Mouse (Mus musculus) frontal cortex, postnatal 25 days (tissue): ENCODE measurements around the gene Mpig6b.
"Not testable (repeated sequence)": the region's sequence is repeated elsewhere in the genome, so short reads cannot be mapped to it uniquely, and the experiment has no call there.

Experiments used
- DNase-seq, 2 experiments: peaks; one replicate each; pipeline ENCODE4 v3.0.0; 2022; ENCODE audit warnings: low spot score in 2 of 2

Gene Mpig6b

DNA sequence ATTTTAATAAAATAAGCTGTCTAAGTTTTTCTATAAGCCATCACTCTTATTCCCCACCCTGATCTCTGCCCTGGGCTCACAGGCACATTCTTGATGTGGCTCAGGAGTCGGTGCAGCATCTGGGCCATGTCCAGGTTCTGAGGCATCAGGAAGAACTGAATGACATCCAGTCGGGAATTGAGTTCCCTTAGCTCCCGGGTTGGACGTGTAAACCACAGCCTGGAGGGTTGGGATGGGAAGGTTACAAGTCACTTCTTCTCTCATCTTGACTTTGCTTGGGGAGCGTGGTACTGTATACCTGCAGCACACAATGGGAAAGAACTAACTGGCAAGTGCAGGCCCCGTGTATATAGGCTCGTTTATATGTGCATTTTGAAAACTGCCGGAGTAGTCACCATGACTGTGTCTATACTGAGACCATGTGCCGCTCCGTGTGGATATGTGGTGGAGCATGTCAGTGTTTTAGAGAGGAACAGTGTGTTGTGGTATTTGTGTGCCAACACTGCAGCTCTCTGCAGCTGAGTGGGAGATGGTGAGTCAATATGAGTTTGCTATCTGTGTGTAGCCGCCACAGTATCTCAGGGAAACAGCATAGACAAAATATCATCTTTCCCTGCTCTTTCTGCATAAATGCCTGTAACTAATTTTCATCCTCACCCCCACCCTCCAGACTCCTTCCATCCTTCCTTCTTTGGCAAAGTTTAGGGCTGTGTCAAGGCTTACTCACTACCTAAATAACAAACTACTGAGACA is 26.7 kb downstream of the Mpig6b start:
- DNase-seq = no peak

DNA sequence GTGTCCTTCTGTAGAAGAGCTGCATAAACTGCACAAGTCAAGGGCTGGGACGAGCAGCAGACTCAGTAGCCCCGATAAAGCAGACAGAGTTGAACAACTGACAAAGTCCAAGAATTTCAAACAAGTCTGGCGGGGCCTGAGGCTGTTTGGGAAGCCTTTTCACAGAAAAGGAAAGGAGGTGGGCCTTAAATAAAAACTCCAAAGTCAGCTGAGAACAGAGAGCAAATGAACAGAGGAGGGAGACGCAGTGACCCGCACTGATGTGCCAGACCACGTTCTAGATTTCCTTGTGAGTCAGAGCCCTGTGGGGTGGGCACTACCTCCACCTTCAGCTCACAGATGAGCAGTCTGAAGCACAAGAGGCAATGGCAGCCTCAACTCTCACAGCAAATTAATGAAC is 31.1 kb downstream of the Mpig6b start:
- DNase-seq = no peak

- DNase-seq = not testable (repeated sequence)
These were observed 32.3 kb downstream of the Mpig6b start for GRCm38 (mm10) chr17:35033703-35034102.

- DNase-seq = no peak
These were observed 33.6 kb downstream of the Mpig6b start for GRCm38 (mm10) chr17:35032323-35032870.

DNA sequence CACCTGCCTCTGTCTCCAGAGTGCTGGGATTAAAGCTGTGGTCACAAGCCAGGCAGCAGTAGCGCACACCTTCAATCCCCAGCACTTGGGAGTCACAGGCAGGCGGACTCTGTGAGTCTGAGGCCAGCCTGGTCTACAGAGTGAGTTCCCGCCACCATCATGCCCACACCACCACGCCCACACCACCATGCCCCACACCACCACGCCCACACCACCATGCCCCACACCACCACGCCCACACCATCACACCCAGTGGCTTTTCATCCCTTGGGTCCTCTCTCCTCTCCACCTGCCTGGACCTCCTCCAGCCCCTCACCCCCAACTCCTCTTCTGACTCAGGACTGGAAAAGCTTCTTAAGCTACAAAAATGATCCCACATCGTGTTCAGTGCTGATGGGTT is 34.1 kb downstream of the Mpig6b start:
- DNase-seq = no peak

- DNase-seq = no peak
These were observed 34.7 kb downstream of the Mpig6b start for GRCm38 (mm10) chr17:35031272-35031671.

GRCm38 (mm10) chr17:35029691-35030532 is 36.1 kb downstream of the Mpig6b start:
- no peak for DNase-seq

GRCm38 (mm10) chr17:35028315-35028714 is 37.7 kb downstream of the Mpig6b start:
- DNase-seq = no peak

GRCm38 (mm10) chr17:35027277-35028068 is 38.5 kb downstream of the Mpig6b start, which contains the start of gene Sapcd1:
Gene Sapcd1 (minus strand): TSS chr17:35028016.
- DNase-seq = no peak

GRCm38 (mm10) chr17:35026206-35026605 is 39.8 kb downstream of the Mpig6b start:
- no peak for DNase-seq

- no peak for DNase-seq
These were observed 41.1 kb downstream of the Mpig6b start for GRCm38 (mm10) chr17:35024691-35025488.

GRCm38 (mm10) chr17:35024261-35024660 is 41.7 kb downstream of the Mpig6b start:
- DNase-seq = no peak

DNA sequence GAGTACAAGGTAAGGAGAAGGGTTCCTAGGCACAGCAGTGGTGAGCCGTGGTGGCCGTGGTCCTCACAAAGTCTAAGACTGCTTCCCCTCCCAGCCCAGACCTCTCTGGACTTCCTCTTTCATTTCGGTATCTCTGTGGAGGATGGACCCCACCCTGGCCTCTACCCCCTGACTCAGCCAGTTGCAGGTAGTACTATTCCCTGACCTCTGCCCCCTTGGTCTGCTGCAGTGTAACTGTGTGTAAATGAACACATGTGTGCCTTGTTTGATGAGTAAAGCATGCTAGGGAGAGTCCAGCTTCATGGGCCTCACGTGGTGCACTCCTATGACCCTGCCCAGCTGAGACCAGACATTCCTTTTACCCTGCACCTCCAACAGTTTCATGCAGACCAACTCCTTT is 42.2 kb downstream of the Mpig6b start:
- DNase-seq = no peak

- DNase-seq = no peak
These were observed 42.8 kb downstream of the Mpig6b start for GRCm38 (mm10) chr17:35023221-35023620.

GRCm38 (mm10) chr17:35022541-35023060 is 43.4 kb downstream of the Mpig6b start:
- DNase-seq = no peak

DNA sequence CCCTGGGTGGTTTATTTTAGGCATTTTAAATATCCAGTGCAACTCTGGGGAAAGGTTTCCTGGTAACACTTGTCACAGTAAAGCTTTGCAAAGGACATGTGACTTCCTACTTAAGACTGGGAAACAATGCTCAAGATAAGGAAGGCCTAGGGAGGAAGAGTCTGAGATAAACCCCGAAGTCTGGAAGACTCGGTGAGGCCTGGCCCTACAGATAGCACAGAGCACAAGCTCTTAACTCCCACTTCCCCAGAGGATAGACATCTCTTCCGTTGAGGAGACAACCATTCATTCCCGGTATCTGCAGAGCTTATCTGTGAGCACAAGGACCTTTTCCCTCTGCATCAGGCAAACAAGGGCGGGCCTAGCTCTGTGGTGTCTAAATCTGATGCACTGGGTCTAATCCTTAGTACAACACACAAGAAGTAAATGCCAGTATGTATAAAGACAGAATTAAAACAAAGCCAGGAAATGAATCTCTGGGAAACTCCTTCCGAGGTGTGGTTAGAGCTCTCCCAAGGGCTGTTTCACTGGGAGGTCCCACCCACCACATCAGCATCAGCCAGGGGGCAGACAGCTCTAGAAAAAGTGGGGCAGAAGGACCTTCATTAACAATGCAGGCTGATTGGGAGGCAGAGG is 44.0 kb downstream of the Mpig6b start:
- no peak for DNase-seq

DNA sequence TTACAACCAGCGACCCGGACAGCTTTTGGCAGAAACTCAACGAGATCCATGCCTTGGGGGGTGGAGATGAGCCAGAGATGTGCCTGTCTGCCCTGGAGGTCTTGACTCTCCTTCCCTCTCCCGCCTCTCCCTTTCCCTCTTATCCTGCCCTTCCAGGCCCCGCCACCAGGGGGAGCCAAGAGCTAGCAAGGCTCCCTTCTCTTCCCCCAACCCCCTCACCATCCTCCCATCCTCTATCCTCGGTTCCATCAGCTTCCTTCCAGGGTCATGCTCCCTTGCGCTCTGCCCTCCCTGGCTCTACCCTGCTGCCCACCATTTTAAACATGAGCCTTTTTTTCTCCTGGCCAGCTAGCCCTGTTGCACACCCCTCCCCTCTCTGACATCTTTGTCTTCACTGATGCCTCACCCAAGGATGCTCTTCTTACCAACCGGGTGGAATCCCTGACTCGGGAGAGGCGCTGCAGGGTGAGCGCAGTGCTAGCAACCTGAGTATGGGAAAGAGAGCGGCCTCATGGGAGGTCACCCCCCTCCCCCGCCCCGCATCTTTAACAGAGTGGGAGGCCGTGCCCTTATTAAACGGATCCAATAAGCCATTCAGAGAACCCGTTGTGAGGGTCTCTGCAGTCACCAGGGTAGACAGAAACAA is 44.7 kb downstream of the Mpig6b start:
- peak; percentile 83 to 92 for DNase-seq

DNA sequence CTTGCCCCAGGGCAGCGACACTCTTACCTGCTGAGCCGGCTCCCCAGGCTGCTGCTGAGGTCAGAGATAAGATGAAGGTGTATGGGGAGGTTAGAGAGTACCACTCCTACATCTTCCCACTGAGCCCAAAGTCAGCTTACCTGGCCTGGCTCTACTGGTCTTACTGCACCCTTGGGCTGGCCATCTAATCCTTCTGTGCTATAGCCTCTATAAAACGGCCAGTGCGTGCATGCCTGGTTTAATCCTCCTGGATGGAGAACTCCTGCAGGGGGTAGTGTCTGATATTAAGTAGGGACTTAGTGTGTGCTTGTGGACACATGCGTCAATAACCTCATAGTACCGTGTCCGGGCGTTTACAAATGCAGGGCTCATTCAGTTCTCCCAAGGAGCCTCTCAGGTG is 45.4 kb downstream of the Mpig6b start:
- DNase-seq = no peak

DNA sequence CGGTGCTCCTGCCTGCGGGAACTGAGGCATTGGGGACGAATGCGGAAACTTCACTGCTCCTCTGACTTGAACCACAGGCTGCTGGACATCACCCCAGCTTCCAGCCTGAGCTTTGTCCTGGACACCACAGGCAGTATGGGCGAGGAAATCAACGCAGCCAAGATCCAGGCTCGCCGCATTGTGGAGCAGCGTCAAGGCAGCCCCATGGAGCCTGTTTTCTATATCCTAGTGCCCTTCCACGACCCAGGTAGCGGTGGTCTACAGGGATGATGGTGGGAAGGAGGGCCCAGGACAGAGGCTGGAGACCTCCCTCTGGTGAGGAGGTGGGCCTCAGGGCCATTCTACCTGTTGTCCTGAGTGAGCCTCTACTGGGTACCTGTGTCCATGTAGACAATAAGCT is 46.1 kb downstream of the Mpig6b start:
- DNase-seq = no peak

DNA sequence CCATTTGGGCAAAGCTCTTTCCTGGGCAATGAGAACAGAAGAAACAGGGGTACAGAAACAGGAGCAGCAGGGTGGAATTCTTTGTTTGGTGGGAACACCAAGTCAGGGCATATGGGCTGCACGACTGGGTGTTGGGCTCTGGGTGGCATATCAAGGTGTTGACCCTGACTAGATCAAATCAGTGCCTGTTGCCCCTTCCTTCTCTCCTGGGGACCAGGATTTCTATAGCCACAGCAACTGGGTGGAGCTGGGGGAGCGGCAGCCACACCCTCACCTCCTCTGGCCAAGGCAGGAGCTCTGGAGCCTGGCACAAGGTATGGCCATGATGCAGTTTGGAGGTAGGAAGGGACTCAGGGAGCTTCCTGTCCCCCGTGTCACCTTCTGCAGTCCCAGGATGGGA is 47.8 kb downstream of the Mpig6b start:
- no peak for DNase-seq
